Mouse (Mus musculus): ENCODE results near the gene Bcar1. TPM values are rescaled to one million over a fixed set of nuclear protein-coding genes. Genes with fewer than 3 reads are reported as not detected.

Bcar1 gene
- polyA plus RNA-seq (2017; shearing (Covaris generic)), result under 1 TPM; 0.21 to 0.38 TPM

GRCm38 (mm10) chr8:111743792-111744696 lies at the start of gene Bcar1:
TSS of gene Bcar1 (minus strand) at chr8:111743809.
- ATAC-seq, result no peak

GRCm38 (mm10) chr8:111789639-111790038 lies 46.0 kb upstream of the Bcar1 start:
- ATAC-seq, result no peak

- ATAC-seq, result no peak
Measured at GRCm38 (mm10) chr8:111789200-111789599, 45.6 kb upstream of the Bcar1 start.

GRCm38 (mm10) chr8:111788497-111788896 lies 44.9 kb upstream of the Bcar1 start:
- no peak for ATAC-seq

GRCm38 (mm10) chr8:111788085-111788484 lies 44.5 kb upstream of the Bcar1 start:
- ATAC-seq, result no peak

- ATAC-seq, result no peak
Measured at GRCm38 (mm10) chr8:111787683-111788082, 44.1 kb upstream of the Bcar1 start.

GRCm38 (mm10) chr8:111786701-111787588 lies 43.3 kb upstream of the Bcar1 start:
- ATAC-seq, result no peak

- ATAC-seq, result no peak
Measured at GRCm38 (mm10) chr8:111786116-111786515, 42.5 kb upstream of the Bcar1 start.

GRCm38 (mm10) chr8:111782671-111783394 lies 39.2 kb upstream of the Bcar1 start:
- no peak for ATAC-seq

- no peak for ATAC-seq
Measured at GRCm38 (mm10) chr8:111782161-111782560, 38.6 kb upstream of the Bcar1 start.

- ATAC-seq, result no peak
Measured at GRCm38 (mm10) chr8:111780697-111781424, 37.3 kb upstream of the Bcar1 start.

- no peak for ATAC-seq
Measured at GRCm38 (mm10) chr8:111779690-111780089, 36.1 kb upstream of the Bcar1 start.

GRCm38 (mm10) chr8:111778801-111779200 lies 35.2 kb upstream of the Bcar1 start:
- ATAC-seq, result no peak

- ATAC-seq, result no peak
Measured at GRCm38 (mm10) chr8:111776492-111776891, 32.9 kb upstream of the Bcar1 start.

- no peak for ATAC-seq
Measured at GRCm38 (mm10) chr8:111775766-111776165, 32.2 kb upstream of the Bcar1 start.

- no peak for ATAC-seq
Measured at GRCm38 (mm10) chr8:111773476-111773875, 29.9 kb upstream of the Bcar1 start.

- ATAC-seq, result no peak
Measured at GRCm38 (mm10) chr8:111773057-111773456, 29.4 kb upstream of the Bcar1 start.

GRCm38 (mm10) chr8:111772083-111772482 lies 28.5 kb upstream of the Bcar1 start:
- no peak for ATAC-seq

- ATAC-seq, result no peak
Measured at GRCm38 (mm10) chr8:111771625-111772020, 28.0 kb upstream of the Bcar1 start.

GRCm38 (mm10) chr8:111770958-111771624 lies 27.5 kb upstream of the Bcar1 start:
- ATAC-seq, result no peak

GRCm38 (mm10) chr8:111769764-111770428 lies 26.3 kb upstream of the Bcar1 start:
- no peak for ATAC-seq
